Mouse (Mus musculus): ENCODE measurements around the gene Mrpl52. TPM values are rescaled to one million over a fixed set of nuclear protein-coding genes. Genes with fewer than 3 reads are reported as not detected.

Mrpl52 gene
- polyA plus RNA-seq, 1 experiment from 2014 or later, result 285 TPM

GRCm38 (mm10) chr14:54454669-54455528, 28.2 kb downstream of the Mrpl52 start:
- 49% methylated on average over 11 of the region's 11 CpGs for WGBS
- Histone ChIP-seq H3K9me3 (replicated peaks) (no peaks in the 10 kb centered on the region), H3K9ac (no peak overlapping the region), H3K27me3 (no peaks in the 10 kb centered on the region), H3K36me3 (no peaks in the 10 kb centered on the region), H3K4me2 (no peak overlapping the region), H3K4me1 (replicated peaks) (no peaks in the 10 kb centered on the region), H3K4me3 (no peak overlapping the region), H3K27ac (no peak overlapping the region)
- ATAC-seq (replicated peaks; ENCODE audit: insufficient number of reproducible peaks, insufficient read depth, low FRiP score, low read depth), result no peak

DNA sequence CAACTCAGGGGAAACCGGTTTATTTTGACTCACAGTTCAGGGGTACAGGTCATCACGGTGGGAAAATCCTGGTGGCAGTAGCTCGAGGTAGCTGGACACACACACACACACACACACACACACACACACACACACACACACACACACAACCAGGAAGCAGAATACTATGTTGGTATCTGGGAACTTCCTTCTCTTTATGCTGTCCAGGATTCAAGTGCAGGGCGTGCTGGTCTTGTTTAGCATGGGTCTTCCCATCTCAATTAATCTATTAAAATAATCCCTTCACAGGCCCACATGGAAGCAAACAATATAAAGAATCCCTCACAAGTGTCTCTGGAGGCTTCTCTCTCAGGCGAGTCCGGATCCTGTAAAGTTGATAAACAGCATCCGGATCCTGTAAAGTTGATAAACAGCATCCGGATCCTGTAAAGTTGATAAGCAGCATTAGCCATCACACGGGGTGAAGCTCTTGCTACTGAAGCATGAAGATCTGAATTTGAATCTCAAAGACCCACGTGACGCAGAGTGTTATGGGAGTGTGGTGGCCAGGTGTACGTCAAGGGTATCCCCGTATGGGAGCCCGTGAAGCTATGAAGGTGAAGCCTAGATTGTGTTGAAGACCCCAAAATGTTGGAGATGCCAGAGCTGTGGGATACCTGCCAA, 31.3 kb downstream of the Mrpl52 start:
- Histone ChIP-seq H3K4me1 (replicated peaks) (no peaks in the 10 kb centered on the region), H3K9me3 (replicated peaks) (no peaks in the 10 kb centered on the region), H3K4me2 (no peak overlapping the region), H3K27ac (no peak overlapping the region), H3K9ac (no peak overlapping the region), H3K4me3 (no peak overlapping the region), H3K27me3 (no peaks in the 10 kb centered on the region), H3K36me3 (no peaks in the 10 kb centered on the region)
- no peak for ATAC-seq (replicated peaks; ENCODE audit: insufficient number of reproducible peaks, insufficient read depth, low FRiP score, low read depth)
- WGBS, result 69% methylated on average over 14 of the region's 14 CpGs

GRCm38 (mm10) chr14:54462146-54462545, 35.4 kb downstream of the Mrpl52 start:
- H3K27me3 ChIP-seq, result no peaks in the 10 kb centered on the region
- no peak for ATAC-seq (replicated peaks; ENCODE audit: insufficient number of reproducible peaks, insufficient read depth, low FRiP score, low read depth)

DNA sequence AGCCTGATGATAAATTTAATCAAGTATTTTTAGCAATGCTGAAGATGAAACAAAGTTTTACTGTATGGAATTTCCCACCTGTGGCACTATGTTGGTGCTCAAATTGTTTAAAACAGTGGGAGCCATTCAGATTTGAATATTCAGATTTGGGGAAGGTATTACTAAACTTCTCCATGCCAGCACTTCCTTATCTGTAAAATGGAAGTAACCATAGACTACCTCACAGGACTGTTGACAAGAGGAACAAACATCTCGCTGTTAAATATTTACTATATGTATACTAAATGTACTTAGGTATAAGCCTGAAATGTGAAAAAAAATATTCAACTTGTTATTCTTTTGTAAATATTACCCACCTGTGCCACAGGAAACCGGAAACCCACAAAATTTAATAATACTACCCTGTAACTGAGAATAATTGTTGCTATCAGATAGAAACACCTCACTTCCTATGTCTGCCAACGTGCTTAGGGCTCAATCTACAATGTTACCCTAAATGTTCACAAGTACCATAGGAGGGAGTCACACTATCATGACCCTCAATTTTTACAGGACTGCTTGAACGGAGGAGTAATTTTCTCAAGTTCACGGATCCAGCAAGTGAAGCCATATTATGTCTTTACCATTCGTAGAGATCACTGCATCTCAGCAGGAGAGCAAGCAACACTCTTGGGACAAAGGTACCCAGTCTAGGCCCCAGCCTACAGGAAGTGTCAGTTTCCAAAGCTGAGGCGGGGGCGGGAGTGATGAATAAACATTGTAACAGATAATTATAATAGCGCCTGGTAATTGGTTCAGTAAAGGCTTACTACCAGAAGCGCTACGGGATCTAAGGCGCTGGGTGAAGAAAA, 36.6 kb downstream of the Mrpl52 start:
- peaks cover 16% of the 10 kb centered on the region for H3K4me1 ChIP-seq (replicated peaks)
- H3K9me3 ChIP-seq (replicated peaks), result no peaks in the 10 kb centered on the region
- no peaks in the 10 kb centered on the region for H3K27me3 ChIP-seq
- no peak for ATAC-seq (replicated peaks; ENCODE audit: insufficient number of reproducible peaks, insufficient read depth, low FRiP score, low read depth)
- peak overlapping the region; percentile 83 for H3K27ac ChIP-seq
- peak overlapping the region; percentile 91 for H3K9ac ChIP-seq
- H3K4me3 ChIP-seq, result peak overlapping the region; percentile 97
- H3K36me3 ChIP-seq, result peaks cover 21% of the 10 kb centered on the region
- peak overlapping the region; percentile 79 for H3K4me2 ChIP-seq
- 14% methylated on average over 12 of the region's 12 CpGs for WGBS

More at GRCm38 (mm10) chr14:54462146-54462545, 35.4 kb downstream of the Mrpl52 start:
- Histone ChIP-seq H3K9ac (no peak overlapping the region), H3K4me3 (no peak overlapping the region), H3K27ac (no peak overlapping the region), H3K9me3 (replicated peaks) (no peaks in the 10 kb centered on the region), H3K4me1 (replicated peaks) (peaks cover 16% of the 10 kb centered on the region), H3K4me2 (no peak overlapping the region), H3K36me3 (peaks cover 11% of the 10 kb centered on the region)
- WGBS, result 72% methylated on average over 4 of the region's 4 CpGs

DNA sequence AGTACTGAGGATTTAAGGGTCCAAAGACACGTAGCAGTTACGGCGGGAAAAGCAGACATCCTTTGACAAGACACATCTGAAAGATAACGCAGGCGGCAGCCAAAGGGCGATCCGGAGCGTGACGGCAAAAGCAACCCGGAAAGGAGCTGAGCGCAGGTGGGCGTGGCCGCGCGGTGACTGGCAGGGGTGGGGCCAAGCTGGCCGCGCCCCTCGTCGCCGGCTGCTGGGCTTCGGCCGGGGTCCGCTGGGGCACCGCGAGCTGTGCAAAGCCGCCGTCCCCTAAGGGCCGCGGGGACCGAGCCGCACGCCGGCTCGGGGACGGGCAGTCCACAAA, 37.2 kb downstream of the Mrpl52 start, which contains the start of gene Lrp10:
Lrp10 (plus strand) TSS at position 179 of the 334 bp plus-strand sequence.
- WGBS, result under 1% methylated on average over 35 of the region's 35 CpGs
- no peaks in the 10 kb centered on the region for H3K27me3 ChIP-seq
- H3K4me1 ChIP-seq (replicated peaks), result peaks cover 16% of the 10 kb centered on the region
- H3K4me3 ChIP-seq, result peak within 1 kb of the TSS; percentile 97
- peak within 1 kb of the TSS; percentile 79 for H3K4me2 ChIP-seq
- H3K9ac ChIP-seq, result peak within 1 kb of the TSS; percentile 91
- H3K9me3 ChIP-seq (replicated peaks), result no peaks in the 10 kb centered on the region
- peak within 1 kb of the TSS; percentile 83 for H3K27ac ChIP-seq
- peaks cover 27% of the 10 kb centered on the region for H3K36me3 ChIP-seq
- peak; percentile 89 for ATAC-seq (replicated peaks; ENCODE audit: insufficient number of reproducible peaks, insufficient read depth, low FRiP score, low read depth)

GRCm38 (mm10) chr14:54464293-54465005, 37.7 kb downstream of the Mrpl52 start:
- Histone ChIP-seq H3K4me1 (replicated peaks) (peaks cover 16% of the 10 kb centered on the region), H3K9me3 (replicated peaks) (no peaks in the 10 kb centered on the region), H3K9ac (peak overlapping the region; percentile 91), H3K27me3 (no peaks in the 10 kb centered on the region), H3K27ac (peak overlapping the region; percentile 83), H3K4me3 (peak overlapping the region; percentile 97), H3K4me2 (peak overlapping the region; percentile 79), H3K36me3 (peaks cover 32% of the 10 kb centered on the region)
- peak; percentile 66 for ATAC-seq (replicated peaks; ENCODE audit: insufficient number of reproducible peaks, insufficient read depth, low FRiP score, low read depth)
- under 1% methylated on average over 55 of the region's 57 CpGs for WGBS

GRCm38 (mm10) chr14:54471467-54471866, 44.8 kb downstream of the Mrpl52 start:
- Histone ChIP-seq H3K4me3 (no peak overlapping the region), H3K27me3 (no peaks in the 10 kb centered on the region), H3K27ac (no peak overlapping the region), H3K4me2 (no peak overlapping the region), H3K36me3 (peaks cover 33% of the 10 kb centered on the region), H3K4me1 (replicated peaks) (peaks cover 17% of the 10 kb centered on the region), H3K9me3 (replicated peaks) (no peaks in the 10 kb centered on the region), H3K9ac (no peak overlapping the region)
- WGBS, result 86% methylated on average over 2 of the region's 2 CpGs
- ATAC-seq (replicated peaks; ENCODE audit: insufficient number of reproducible peaks, insufficient read depth, low FRiP score, low read depth), result no peak

GRCm38 (mm10) chr14:54472671-54473070, 46.0 kb downstream of the Mrpl52 start:
- Histone ChIP-seq H3K9ac (no peak overlapping the region), H3K4me1 (replicated peaks) (peaks cover 23% of the 10 kb centered on the region), H3K27ac (no peak overlapping the region), H3K4me3 (no peak overlapping the region), H3K36me3 (peaks cover 27% of the 10 kb centered on the region), H3K27me3 (peaks cover 7% of the 10 kb centered on the region), H3K9me3 (replicated peaks) (no peaks in the 10 kb centered on the region), H3K4me2 (no peak overlapping the region)
- 62% methylated on average over 5 of the region's 5 CpGs for WGBS
- ATAC-seq (replicated peaks; ENCODE audit: insufficient number of reproducible peaks, insufficient read depth, low FRiP score, low read depth), result no peak

DNA sequence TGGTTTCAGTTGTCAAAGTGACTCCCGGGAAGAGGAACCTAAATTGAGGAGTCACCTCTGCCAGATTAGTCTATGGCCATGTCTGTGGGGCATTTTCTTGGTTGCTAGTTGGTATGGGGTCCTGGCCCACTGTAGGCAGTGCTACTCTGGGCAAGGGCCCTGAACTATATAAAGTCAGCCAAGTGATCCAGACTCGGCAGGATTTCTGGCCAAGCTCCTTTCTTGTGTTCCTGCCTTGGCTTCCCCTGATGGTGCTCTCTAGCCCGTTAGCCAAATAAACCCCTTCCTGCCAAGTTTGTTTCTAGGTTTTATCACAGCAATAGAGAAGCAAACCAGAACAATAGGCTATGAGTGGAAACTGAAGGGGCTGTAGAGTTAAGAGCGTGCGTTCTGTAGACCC, 48.0 kb downstream of the Mrpl52 start:
- peaks cover 8% of the 10 kb centered on the region for H3K36me3 ChIP-seq
- H3K4me1 ChIP-seq (replicated peaks), result peaks cover 31% of the 10 kb centered on the region
- no peak overlapping the region for H3K27ac ChIP-seq
- H3K27me3 ChIP-seq, result peaks cover 23% of the 10 kb centered on the region
- no peak overlapping the region for H3K4me2 ChIP-seq
- H3K9me3 ChIP-seq (replicated peaks), result no peaks in the 10 kb centered on the region
- WGBS, result 66% methylated on average over 5 of the region's 5 CpGs
- ATAC-seq (replicated peaks; ENCODE audit: insufficient number of reproducible peaks, insufficient read depth, low FRiP score, low read depth), result no peak
- no peak overlapping the region for H3K4me3 ChIP-seq
- no peak overlapping the region for H3K9ac ChIP-seq

DNA sequence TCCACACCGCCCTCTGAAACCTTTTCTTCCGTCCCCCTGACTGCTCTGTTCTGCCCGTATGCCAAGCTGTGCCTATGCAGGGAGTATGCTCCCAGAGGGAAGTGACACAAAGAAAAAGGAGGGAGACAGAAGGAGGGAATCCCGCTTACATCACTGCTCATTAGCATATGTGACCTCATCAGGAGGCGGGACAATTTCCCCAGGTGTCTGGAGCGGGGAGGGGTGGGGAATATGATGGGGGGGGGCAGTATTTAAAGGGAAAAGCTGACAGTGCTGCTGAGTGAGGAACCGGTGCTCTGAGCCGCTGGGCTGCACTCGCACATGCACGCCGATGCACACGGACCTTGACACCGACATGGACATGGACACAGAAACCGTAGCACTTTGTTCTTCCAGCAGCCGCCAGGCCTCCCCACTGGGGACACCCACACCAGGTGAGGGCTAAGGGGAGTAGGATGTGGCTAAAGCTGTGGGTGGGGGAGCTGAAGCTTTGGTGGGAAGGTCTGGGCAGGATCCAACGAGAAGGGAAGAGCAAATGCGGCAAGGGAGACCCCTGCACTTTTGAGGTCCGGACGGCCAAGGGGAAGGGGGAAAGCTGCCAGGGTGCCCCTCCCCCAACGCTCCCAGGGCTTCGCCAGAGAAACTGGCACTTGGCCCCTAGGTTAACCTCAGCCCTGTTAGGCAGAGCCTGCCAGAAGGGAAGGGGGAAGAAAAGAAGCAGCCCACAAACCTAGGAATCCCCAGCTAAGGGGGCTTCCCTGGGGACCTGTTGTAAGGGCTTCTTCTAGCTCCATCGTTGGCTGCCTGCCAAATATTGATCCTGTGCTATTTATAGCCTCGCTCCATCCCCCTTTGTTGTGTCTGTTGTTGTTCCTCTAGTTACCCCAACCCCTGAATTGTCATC, 49.5 kb downstream of the Mrpl52 start, which contains the start of gene Rem2:
Rem2 (plus strand) TSS at position 160 of the 904 bp plus-strand sequence.
- peaks cover 30% of the 10 kb centered on the region for H3K27me3 ChIP-seq
- peak within 1 kb of the TSS; percentile 51 for H3K9ac ChIP-seq
- H3K36me3 ChIP-seq, result no peaks in the 10 kb centered on the region
- peak; percentile 58 for ATAC-seq (replicated peaks; ENCODE audit: insufficient number of reproducible peaks, insufficient read depth, low FRiP score, low read depth)
- H3K27ac ChIP-seq, result no peak within 1 kb of the TSS
- H3K4me3 ChIP-seq, result peak within 1 kb of the TSS; percentile 46
- peaks cover 33% of the 10 kb centered on the region for H3K4me1 ChIP-seq (replicated peaks)
- 2% methylated on average over 23 of the region's 23 CpGs for WGBS
- H3K4me2 ChIP-seq, result peak within 1 kb of the TSS; percentile 87
- no peaks in the 10 kb centered on the region for H3K9me3 ChIP-seq (replicated peaks)

Data from heart, embryonic 15.5 days (tissue).